Mouse (Mus musculus) olfactory bulb, adult 2 months (tissue): ENCODE data around the gene Tbpl2. TPM values are rescaled to one million over a fixed set of nuclear protein-coding genes. Genes with fewer than 3 reads are reported as not detected.

Experiments used
- H3K27ac ChIP-seq: fragments of 200-500 bp; 2 replicates; pipeline ENCODE4 v1.5.1; 2012; ENCODE audit warnings: low read depth, low read length; ENCODE audit not compliant: insufficient read depth
- H3K4me1 ChIP-seq: fragments of 200-500 bp; 2 replicates; pipeline ENCODE4 v1.6.1; 2012; ENCODE audit warnings: low read length; ENCODE audit not compliant: control insufficient read depth, insufficient read depth
- H3K4me3 ChIP-seq: fragments of 200-500 bp; 2 replicates; pipeline ENCODE4 v1.5.1; 2012; ENCODE audit warnings: mild to moderate bottlenecking, low read depth, low read length, moderate library complexity; ENCODE audit not compliant: insufficient read depth
- CTCF ChIP-seq: fragments of 200-500 bp; IDR thresholded peaks from 2 replicates; pipeline ENCODE4 v1.5.1; 2012; ENCODE audit warnings: low read depth, mild to moderate bottlenecking, low read length, moderate library complexity; ENCODE audit not compliant: insufficient read depth
- POLR2A ChIP-seq: fragments of 200-500 bp; IDR thresholded peaks from 2 replicates; pipeline ENCODE4 v1.6.1; 2012; ENCODE audit warnings: mild to moderate bottlenecking, low read depth, low read length, moderate library complexity; ENCODE audit not compliant: insufficient read depth
- WGBS: fragments of 180-500 bp; shearing (Covaris S2); methylation state at CpG from one replicate; pipeline ENCODE4 v1.1.7; 2018; 5-methylcytosine and 5-hydroxymethylcytosine counted together
- polyA plus RNA-seq: library from polyadenylated mRNA; stranded (reverse); fragments of >200 nt; gene quantifications from 2 replicates; pipeline ENCODE4 v1.2.4, GENCODE M21; 2012; ENCODE audit warnings: low replicate concordance; ENCODE audit not compliant: missing spikeins, insufficient read depth, insufficient read length

Gene Tbpl2
- not detected in 2 replicates for polyA plus RNA-seq

GRCm38 (mm10) chr2:24096495-24096894 is at the start of gene Tbpl2:
TSS of gene Tbpl2 (minus strand) at chr2:24096595.
- no peaks in the 10 kb centered on the region for H3K4me1 ChIP-seq
- no peak within 1 kb of the TSS for H3K4me3 ChIP-seq
- WGBS, result 78% methylated on average over 4 of the region's 4 CpGs
- no peak within 1 kb of the TSS for H3K27ac ChIP-seq
- TF ChIP-seq CTCF (no peak), POLR2A (no peak)

GRCm38 (mm10) chr2:24134373-24134772 is 38.0 kb upstream of the Tbpl2 start:
- H3K4me3 ChIP-seq, result no peak overlapping the region
- no peaks in the 10 kb centered on the region for H3K4me1 ChIP-seq
- WGBS, result 85% methylated on average over 1 of the region's 1 CpGs
- TF ChIP-seq POLR2A (no peak), CTCF (no peak)
- H3K27ac ChIP-seq, result no peak overlapping the region

- TF ChIP-seq POLR2A, result no peak
- TF ChIP-seq CTCF, result no peak
Observed at GRCm38 (mm10) chr2:24109085-24109484, 12.7 kb upstream of the Tbpl2 start.

GRCm38 (mm10) chr2:24103619-24104289 is 7.4 kb upstream of the Tbpl2 start:
- 73% methylated on average over 4 of the region's 4 CpGs for WGBS
- Histone ChIP-seq H3K4me3 (no peak overlapping the region), H3K27ac (no peak overlapping the region), H3K4me1 (no peaks in the 10 kb centered on the region)
- TF ChIP-seq POLR2A, result no peak
- TF ChIP-seq CTCF, result no peak

More at GRCm38 (mm10) chr2:24109085-24109484, 12.7 kb upstream of the Tbpl2 start:
- no peak overlapping the region for H3K4me3 ChIP-seq
- no peaks in the 10 kb centered on the region for H3K4me1 ChIP-seq
- no peak overlapping the region for H3K27ac ChIP-seq

- 93% methylated on average over 1 of the region's 1 CpGs for WGBS
Observed at GRCm38 (mm10) chr2:24090921-24091320, 5.5 kb downstream of the Tbpl2 start.

GRCm38 (mm10) chr2:24050459-24050858 is 45.9 kb downstream of the Tbpl2 start:
- Histone ChIP-seq H3K4me3 (no peak overlapping the region), H3K27ac (no peak overlapping the region), H3K4me1 (no peaks in the 10 kb centered on the region)
- WGBS, result 71% methylated on average over 3 of the region's 3 CpGs
- TF ChIP-seq CTCF (no peak), POLR2A (no peak)

More at GRCm38 (mm10) chr2:24090921-24091320, 5.5 kb downstream of the Tbpl2 start:
- H3K4me1 ChIP-seq, result no peaks in the 10 kb centered on the region
- H3K4me3 ChIP-seq, result no peak overlapping the region
- no peak for TF ChIP-seq CTCF
- TF ChIP-seq POLR2A, result no peak
- H3K27ac ChIP-seq, result no peak overlapping the region

- TF ChIP-seq CTCF, result no peak
- no peak for TF ChIP-seq POLR2A
- peak within 1 kb of the TSS; percentile 92 for H3K27ac ChIP-seq
- H3K4me3 ChIP-seq, result peak within 1 kb of the TSS; percentile 52
- WGBS, result 30% methylated on average over 7 of the region's 7 CpGs
- H3K4me1 ChIP-seq, result no peaks in the 10 kb centered on the region
Observed at GRCm38 (mm10) chr2:24049344-24049990, 46.9 kb downstream of the Tbpl2 start, which contains the start of gene Hnmt. TSS of gene Hnmt (minus strand) at chr2:24049394.

GRCm38 (mm10) chr2:24048480-24049097 is 47.8 kb downstream of the Tbpl2 start:
- peak overlapping the region; percentile 92 for H3K27ac ChIP-seq
- no peaks in the 10 kb centered on the region for H3K4me1 ChIP-seq
- peak overlapping the region; percentile 52 for H3K4me3 ChIP-seq
- TF ChIP-seq CTCF, result no peak
- TF ChIP-seq POLR2A, result peak; percentile 40; the same call in 1 of the 2 replicates
- 1% methylated on average over 16 of the region's 16 CpGs for WGBS
